Mouse (Mus musculus): ENCODE data around the gene Chd9. TPM values are rescaled to one million over a fixed set of nuclear protein-coding genes. Genes with fewer than 3 reads are reported as not detected.

Chd9 gene
- polyA plus RNA-seq, 1 experiment = 339 TPM

DNA sequence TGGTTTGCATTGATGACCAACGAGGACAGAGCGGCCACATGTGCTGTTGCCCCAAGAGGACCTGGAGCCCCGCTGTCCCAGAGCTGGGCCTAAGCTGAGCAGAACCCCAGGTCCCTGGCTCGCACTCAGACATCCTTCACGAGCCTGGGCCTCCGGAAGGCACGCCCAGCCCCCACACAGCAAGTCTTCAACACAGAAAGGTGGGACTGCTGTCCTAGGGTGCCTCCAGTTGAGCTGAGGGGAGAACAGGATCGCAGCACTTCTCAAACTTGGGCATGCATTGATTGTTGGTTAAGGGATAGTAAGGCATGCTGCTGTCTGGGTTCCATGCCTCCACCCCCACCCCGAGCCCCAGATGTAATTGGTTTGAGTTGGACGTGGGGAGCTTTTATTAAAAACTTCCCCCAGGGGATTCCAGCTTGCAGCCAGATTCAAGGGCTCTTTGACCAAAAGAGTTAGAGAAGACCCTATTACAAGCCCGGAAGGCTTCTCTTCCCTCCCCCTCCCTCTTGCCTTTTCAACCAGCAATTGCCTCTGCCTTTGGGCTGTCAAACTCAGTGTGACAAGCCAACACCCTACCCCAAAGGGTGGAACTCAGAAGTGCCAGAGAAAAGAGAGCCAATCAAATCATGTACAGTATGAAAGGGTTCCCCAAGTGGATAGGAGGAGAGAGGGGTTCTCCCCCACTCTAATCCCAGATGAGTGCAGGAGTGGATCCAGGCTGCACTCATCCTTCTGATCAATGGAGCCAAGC is 1.0 kb downstream of the Chd9 start:
- Histone ChIP-seq H3K4me1 (ENCODE audit: control insufficient read depth, insufficient read depth, insufficient read length, low read length) (peaks cover 35% of the 10 kb centered on the region), H3K4me3 (ENCODE audit: low read depth, low read length) (peak overlapping the region; percentile 71), H3K36me3 (ENCODE audit: control insufficient read depth, insufficient read depth, low read length) (no peaks in the 10 kb centered on the region), H3K27me3 (ENCODE audit: control insufficient read depth, insufficient read depth, low read length) (no peaks in the 10 kb centered on the region), H3K27ac (ENCODE audit: insufficient read depth, low read depth, low read length) (peak overlapping the region; percentile 70)
- WGBS = 9% methylated on average over 11 of the region's 11 CpGs
- no peak for TF ChIP-seq POLR2A (IDR thresholded peaks at IDR 0.05; ENCODE audit: low read depth, low read length)
- no peak for TF ChIP-seq CTCF (IDR thresholded peaks at IDR 0.05; ENCODE audit: extremely low read depth, insufficient read length, insufficient replicate concordance, low read depth, low read length)

DNA sequence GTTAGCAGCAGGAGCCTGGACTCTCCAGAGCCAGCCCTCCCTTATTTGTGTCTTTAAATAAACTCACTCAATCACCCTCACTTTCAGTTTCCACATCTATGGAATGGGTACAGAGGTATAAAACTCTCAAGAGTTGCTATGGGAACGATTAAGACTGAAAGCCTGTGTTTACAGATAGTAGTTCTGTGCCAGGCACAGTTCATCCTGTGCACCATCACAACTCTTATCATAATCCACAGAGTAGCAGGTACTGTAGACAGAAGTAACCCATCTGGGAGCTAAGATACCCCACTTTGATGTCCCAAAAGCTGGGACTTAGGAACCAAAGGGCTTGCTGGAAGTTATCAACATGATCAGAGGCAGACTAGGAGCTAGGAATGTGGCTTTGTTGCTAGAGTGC is 1.7 kb downstream of the Chd9 start:
- no peak for TF ChIP-seq CTCF (IDR thresholded peaks at IDR 0.05; ENCODE audit: extremely low read depth, insufficient read length, insufficient replicate concordance, low read depth, low read length)
- Histone ChIP-seq H3K27ac (ENCODE audit: insufficient read depth, low read depth, low read length) (peak overlapping the region; percentile 9; the same call in 1 of the 2 replicates), H3K4me3 (ENCODE audit: low read depth, low read length) (no peak overlapping the region; the same call in 1 of the 2 replicates), H3K36me3 (ENCODE audit: control insufficient read depth, insufficient read depth, low read length) (no peaks in the 10 kb centered on the region), H3K27me3 (ENCODE audit: control insufficient read depth, insufficient read depth, low read length) (no peaks in the 10 kb centered on the region), H3K4me1 (ENCODE audit: control insufficient read depth, insufficient read depth, insufficient read length, low read length) (peaks cover 36% of the 10 kb centered on the region)
- WGBS = 27% methylated on average over 1 of the region's 1 CpGs

DNA sequence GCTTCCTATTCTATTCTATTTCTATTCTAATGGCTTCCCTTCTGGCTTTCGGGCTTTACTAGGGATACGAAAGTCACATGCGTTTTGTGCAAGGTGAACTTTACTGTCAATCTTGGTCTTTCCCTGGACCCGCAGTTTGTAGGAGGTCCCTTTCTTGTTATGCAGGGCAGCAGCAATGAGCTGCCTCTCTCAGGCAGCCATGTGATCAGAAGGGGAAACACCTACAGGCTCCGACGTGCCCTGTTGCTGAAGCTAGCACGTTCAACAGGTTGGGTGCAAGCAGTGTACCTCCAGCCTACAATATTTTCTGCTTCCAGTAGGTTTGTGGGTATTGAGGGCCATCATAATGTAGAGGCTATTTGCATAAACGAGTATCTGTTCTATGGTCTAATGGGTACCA is 2.8 kb downstream of the Chd9 start:
- no peaks in the 10 kb centered on the region for H3K27me3 ChIP-seq (ENCODE audit: control insufficient read depth, insufficient read depth, low read length)
- peaks cover 34% of the 10 kb centered on the region for H3K4me1 ChIP-seq (ENCODE audit: control insufficient read depth, insufficient read depth, insufficient read length, low read length)
- TF ChIP-seq CTCF (IDR thresholded peaks at IDR 0.05; ENCODE audit: extremely low read depth, insufficient read length, insufficient replicate concordance, low read depth, low read length) = no peak
- no peak for TF ChIP-seq POLR2A (IDR thresholded peaks at IDR 0.05; ENCODE audit: low read depth, low read length)
- WGBS = 62% methylated on average over 8 of the region's 8 CpGs
- H3K4me3 ChIP-seq (ENCODE audit: low read depth, low read length) = no peak overlapping the region
- no peaks in the 10 kb centered on the region for H3K36me3 ChIP-seq (ENCODE audit: control insufficient read depth, insufficient read depth, low read length)
- no peak overlapping the region for H3K27ac ChIP-seq (ENCODE audit: insufficient read depth, low read depth, low read length)

DNA sequence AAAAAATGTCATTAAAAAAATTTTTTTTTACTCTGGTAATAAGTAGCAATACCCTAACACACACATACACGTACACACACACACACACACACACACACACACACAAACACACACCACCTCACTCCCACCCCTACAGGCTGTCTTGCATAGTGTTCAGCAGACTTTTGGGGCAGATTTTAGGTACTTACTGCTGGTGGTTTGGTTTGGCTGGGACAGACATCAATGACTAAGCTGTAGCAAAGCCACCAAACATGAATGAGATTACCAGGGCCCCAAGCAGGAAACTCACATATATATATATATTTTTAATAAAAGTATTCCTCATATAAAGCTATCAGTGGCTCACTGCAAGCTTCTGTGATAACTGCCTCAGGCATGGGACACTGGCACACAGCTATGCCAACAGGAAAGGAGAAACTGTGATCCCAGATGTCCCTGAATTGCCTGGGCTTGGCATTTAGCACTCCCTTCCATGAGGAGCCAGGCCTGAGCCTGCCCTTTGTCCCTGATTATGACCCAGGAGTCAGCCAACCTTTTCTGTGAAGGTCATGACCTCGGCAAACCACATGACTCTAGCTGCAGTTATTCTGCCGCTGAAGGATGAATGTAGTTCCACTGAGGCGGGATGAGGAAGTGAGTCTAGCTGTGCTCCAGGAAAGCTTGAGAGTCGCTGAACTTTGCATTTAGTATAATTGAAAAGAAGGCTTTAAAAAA is 4.6 kb downstream of the Chd9 start:
- Histone ChIP-seq H3K4me1 (ENCODE audit: control insufficient read depth, insufficient read depth, insufficient read length, low read length) (peaks cover 33% of the 10 kb centered on the region), H3K4me3 (ENCODE audit: low read depth, low read length) (no peak overlapping the region), H3K27ac (ENCODE audit: insufficient read depth, low read depth, low read length) (peak overlapping the region; percentile 55), H3K36me3 (ENCODE audit: control insufficient read depth, insufficient read depth, low read length) (no peaks in the 10 kb centered on the region), H3K27me3 (ENCODE audit: control insufficient read depth, insufficient read depth, low read length) (no peaks in the 10 kb centered on the region)
- TF ChIP-seq CTCF (IDR thresholded peaks at IDR 0.05; ENCODE audit: extremely low read depth, insufficient read length, insufficient replicate concordance, low read depth, low read length) (no peak), POLR2A (IDR thresholded peaks at IDR 0.05; ENCODE audit: low read depth, low read length) (no peak)
- 30% methylated on average over 5 of the region's 5 CpGs for WGBS

DNA sequence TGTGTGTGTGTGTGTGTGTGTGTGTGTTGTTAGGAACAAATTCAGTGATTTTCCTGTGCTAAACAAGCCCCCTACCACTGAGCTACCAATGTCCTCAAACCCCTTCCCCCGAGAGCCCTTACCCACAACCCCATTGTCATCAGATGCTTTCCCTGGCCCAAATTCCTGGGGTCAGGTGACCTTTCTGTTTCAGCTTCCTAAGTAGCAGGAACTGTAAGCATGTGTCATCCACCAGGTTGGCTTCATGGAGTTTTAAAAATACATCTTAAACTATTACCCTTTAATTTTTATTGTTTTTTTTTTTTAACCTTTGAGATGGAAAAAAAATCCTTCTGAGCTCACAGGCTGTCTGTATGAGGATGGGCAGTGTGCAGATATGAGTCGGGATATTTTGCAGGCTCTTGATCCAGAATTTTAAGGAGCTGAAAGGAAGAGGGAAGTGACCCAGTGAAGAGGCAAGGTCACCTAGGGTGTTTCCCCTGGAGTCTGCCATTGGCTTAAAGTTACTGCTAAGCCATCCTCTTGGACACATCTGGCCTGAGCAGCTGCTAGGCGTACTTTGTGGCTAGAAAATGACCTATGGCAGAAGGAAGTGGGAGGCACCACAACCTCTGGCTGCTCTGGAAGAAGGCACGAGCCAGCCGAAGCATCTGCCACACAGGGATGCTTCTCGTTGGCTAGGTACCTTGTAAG is 5.6 kb downstream of the Chd9 start:
- Histone ChIP-seq H3K27me3 (ENCODE audit: control insufficient read depth, insufficient read depth, low read length) (no peaks in the 10 kb centered on the region), H3K27ac (ENCODE audit: insufficient read depth, low read depth, low read length) (peak overlapping the region; percentile 30; the same call in 1 of the 2 replicates), H3K36me3 (ENCODE audit: control insufficient read depth, insufficient read depth, low read length) (no peaks in the 10 kb centered on the region), H3K4me3 (ENCODE audit: low read depth, low read length) (no peak overlapping the region), H3K4me1 (ENCODE audit: control insufficient read depth, insufficient read depth, insufficient read length, low read length) (peaks cover 28% of the 10 kb centered on the region)
- 76% methylated on average over 6 of the region's 6 CpGs for WGBS
- TF ChIP-seq CTCF (IDR thresholded peaks at IDR 0.05; ENCODE audit: extremely low read depth, insufficient read length, insufficient replicate concordance, low read depth, low read length) (no peak), POLR2A (IDR thresholded peaks at IDR 0.05; ENCODE audit: low read depth, low read length) (no peak)

DNA sequence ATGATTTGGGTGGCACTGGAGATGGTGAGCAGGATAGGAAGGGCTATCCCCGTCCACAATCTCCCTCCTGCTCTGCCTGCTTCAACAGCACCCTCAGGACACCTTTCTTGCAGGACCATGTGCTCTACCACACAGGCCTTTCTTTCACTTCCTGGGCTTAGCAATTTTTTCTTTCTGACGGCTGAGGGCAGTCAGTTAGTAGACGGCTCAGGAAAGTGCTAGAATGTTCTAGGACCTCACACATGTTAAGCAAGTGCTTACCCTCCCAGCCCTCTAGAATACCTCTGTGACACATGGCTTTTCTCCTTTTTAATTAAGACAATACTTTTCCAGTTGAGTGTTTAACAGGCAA is 6.1 kb downstream of the Chd9 start:
- Histone ChIP-seq H3K27ac (ENCODE audit: insufficient read depth, low read depth, low read length) (no peak overlapping the region), H3K4me3 (ENCODE audit: low read depth, low read length) (no peak overlapping the region), H3K36me3 (ENCODE audit: control insufficient read depth, insufficient read depth, low read length) (no peaks in the 10 kb centered on the region), H3K4me1 (ENCODE audit: control insufficient read depth, insufficient read depth, insufficient read length, low read length) (peaks cover 28% of the 10 kb centered on the region), H3K27me3 (ENCODE audit: control insufficient read depth, insufficient read depth, low read length) (no peaks in the 10 kb centered on the region)
- 75% methylated on average over 3 of the region's 3 CpGs for WGBS
- TF ChIP-seq CTCF (IDR thresholded peaks at IDR 0.05; ENCODE audit: extremely low read depth, insufficient read length, insufficient replicate concordance, low read depth, low read length) = no peak
- TF ChIP-seq POLR2A (IDR thresholded peaks at IDR 0.05; ENCODE audit: low read depth, low read length) = no peak

DNA sequence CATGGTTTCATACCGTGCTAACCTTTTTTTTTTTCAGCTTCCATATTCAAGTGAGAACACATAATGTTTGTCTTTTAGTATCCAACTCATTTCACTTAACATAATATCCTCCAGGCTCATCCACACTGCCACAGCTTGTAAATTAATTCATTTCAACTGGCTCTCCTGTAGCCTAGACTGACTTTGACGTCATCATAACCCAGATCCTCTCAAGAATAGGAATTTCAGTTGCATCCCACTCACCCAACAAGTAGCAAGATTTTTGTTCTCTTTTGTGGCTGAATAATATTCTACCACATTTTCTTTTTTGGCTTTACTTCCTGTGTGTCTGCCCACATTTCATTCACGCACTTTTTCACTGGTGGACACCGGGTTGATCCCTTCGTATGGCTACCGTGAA is 9.3 kb downstream of the Chd9 start:
- 87% methylated on average over 6 of the region's 6 CpGs for WGBS

More for the DNA sequence above, 9.3 kb downstream of the Chd9 start:
- no peaks in the 10 kb centered on the region for H3K36me3 ChIP-seq (ENCODE audit: control insufficient read depth, insufficient read depth, low read length)
- no peak overlapping the region for H3K4me3 ChIP-seq (ENCODE audit: low read depth, low read length)
- H3K27me3 ChIP-seq (ENCODE audit: control insufficient read depth, insufficient read depth, low read length) = no peaks in the 10 kb centered on the region
- no peak for TF ChIP-seq CTCF (IDR thresholded peaks at IDR 0.05; ENCODE audit: extremely low read depth, insufficient read length, insufficient replicate concordance, low read depth, low read length)
- H3K27ac ChIP-seq (ENCODE audit: insufficient read depth, low read depth, low read length) = no peak overlapping the region
- H3K4me1 ChIP-seq (ENCODE audit: control insufficient read depth, insufficient read depth, insufficient read length, low read length) = peaks cover 14% of the 10 kb centered on the region

All from small intestine, adult 2 months (tissue).